Mouse (Mus musculus) right cerebral cortex, adult 2 months (tissue): ENCODE data around the gene Tmem178b.

ENCODE experiments used
- DNase-seq, 2 experiments: peaks; one replicate each; pipeline ENCODE4 v3.0.0; 2021 to 2022; ENCODE audit warnings: low spot score in 2 of 2

The Tmem178b gene

GRCm38 (mm10) chr6:40015711-40016460 lies 142.8 kb downstream of the Tmem178b start:
- DNase-seq = peak in 1 of 2 experiments; percentile 37

DNA sequence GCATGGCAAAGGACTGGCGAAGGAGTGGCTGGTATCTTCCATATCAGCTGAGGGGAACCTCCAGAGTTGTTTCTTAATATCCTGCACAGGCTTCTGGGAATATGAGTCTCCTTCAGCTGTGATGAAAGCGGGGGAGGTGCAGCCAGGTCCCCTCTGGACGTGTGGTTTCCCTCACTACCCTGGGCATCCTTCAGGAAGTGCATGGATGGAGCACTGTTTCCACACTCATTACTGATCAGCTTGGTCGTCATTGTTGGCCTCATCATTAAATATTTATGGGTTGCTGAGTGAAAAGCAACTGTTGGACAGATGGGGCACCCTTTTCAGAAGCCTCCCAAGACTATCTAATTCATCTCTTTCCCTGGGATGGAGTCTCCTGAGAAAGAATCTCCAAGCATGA lies 146.3 kb downstream of the Tmem178b start:
- DNase-seq = no peak

DNA sequence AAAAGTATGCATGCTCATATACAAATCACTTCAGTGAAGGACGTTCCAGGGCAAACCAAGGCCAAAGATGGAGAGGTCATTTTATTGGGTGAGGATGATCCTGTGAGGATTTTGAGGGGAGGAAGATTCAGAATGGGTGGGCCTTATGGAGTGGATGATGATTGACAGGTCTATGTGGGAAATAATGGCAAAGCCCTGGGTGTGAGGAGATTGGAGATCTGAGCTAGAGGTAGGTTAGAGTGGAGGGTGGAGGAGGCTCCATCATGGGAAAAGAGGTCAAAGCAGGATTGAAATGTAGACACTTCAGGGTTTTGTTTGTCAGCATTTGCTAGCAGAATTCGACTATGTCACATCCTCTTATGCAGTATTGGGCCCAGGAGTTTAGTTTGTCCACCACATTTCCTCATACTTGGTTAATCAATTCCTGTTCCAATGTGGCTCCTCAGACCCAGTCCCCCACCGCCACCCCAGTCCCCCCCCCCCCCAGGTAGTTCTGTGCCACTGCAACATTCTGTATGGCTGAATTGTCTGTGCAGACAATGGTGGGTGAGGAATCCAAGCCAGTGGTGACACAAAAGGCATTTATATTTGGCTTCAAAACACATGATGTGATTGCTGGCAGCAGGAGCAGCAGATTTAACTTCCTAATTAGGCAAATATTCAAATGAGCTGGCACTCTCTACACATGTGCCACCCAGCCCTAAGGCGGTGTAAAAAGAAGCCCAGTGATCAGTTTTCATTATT lies 150.7 kb downstream of the Tmem178b start:
- DNase-seq = peak in 1 of 2 experiments; percentile 58

GRCm38 (mm10) chr6:40024336-40024934 lies 151.4 kb downstream of the Tmem178b start:
- DNase-seq = no peak

DNA sequence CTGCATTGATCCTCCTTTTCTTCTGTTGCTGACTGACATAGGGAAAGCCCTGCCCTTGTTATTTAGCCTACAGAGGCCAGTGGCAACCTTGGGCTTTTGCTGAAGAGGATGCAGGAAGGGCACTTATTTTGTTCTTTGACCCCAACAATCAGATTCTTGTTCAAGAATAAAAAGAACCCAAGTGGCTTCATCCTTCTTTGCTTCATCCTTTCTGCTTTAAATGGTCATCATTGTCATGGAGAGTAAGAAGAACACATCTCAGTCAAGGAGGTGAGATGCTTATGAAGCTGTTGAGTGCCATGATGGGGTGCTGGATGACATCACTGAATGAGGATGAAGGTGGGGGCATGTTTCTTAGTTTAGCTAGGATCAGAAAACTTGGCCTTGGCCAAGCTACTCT lies 159.8 kb downstream of the Tmem178b start:
- DNase-seq = no peak

DNA sequence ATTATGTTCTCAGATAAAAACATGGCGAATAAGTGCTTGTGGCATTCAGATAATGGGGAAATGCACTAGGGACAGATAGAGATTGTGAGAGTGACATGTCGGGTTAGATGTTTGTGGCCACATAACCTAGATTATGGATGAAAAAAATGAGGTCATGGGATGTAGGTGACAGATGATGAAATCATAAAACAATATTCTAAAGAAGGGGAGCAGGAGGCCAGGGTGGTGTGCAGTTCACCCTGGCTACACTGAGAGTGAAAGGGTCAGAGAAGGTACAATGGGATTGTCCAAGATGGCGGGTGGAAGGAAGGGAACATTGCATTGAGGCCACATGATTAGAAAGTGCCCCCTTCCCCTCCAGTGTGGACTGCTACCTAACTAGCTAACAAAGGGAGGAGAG lies 160.9 kb downstream of the Tmem178b start:
- no peak for DNase-seq

GRCm38 (mm10) chr6:40048969-40049908 lies 176.2 kb downstream of the Tmem178b start:
- peak; percentile 71 to 79 for DNase-seq

DNA sequence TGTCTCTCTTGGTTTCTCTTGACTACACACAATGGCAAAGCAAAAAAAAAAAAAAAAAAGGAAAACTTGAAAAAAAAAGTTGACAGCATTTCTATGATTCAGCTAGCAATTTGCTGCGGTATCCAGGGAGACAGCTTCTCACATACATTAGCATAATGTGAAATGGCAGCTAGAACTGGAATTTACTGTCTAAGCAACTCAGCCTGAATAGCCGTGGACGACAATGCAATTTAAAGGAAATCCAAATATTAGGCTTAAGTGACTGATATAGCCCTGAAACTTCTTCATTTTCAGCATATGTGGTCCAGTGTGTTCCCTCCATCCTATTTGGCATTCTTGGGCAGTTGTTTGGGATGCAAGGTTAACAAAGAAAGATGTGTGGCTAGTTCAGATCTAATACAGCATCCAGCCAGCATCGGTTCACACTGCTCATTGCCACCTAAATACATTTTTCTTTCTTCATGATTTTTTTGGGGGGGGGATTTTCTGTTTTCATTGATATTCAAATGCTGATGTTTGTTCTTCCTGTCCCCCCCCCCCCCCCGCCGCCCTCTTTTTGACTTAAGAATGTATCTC lies 176.9 kb downstream of the Tmem178b start:
- no peak for DNase-seq

- no peak for DNase-seq
Measured at GRCm38 (mm10) chr6:40051698-40052097, 178.6 kb downstream of the Tmem178b start.

DNA sequence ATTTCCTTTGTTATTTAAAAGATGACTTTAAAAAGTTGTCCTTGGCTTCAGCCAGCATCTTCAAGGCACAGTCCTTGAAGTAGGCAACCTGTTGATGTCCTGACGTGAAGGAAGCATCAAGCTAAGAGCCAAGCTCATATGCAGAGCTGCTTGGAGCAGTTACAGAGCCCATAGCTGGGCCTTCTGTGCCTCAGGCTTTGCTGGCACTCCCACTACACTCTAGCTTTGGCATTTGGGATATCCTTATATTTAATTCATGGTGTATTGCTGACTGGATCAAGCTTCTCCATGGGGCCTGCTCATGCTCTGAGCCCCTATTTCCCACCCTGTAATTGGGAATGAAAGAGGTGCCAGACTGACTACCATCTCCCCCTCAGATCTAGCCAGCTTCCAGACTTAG lies 179.5 kb downstream of the Tmem178b start:
- DNase-seq = no peak

- DNase-seq = no peak
Measured at GRCm38 (mm10) chr6:40059466-40059865, 186.4 kb downstream of the Tmem178b start.

- no peak for DNase-seq
Measured at GRCm38 (mm10) chr6:40061327-40062189, 188.5 kb downstream of the Tmem178b start.

DNA sequence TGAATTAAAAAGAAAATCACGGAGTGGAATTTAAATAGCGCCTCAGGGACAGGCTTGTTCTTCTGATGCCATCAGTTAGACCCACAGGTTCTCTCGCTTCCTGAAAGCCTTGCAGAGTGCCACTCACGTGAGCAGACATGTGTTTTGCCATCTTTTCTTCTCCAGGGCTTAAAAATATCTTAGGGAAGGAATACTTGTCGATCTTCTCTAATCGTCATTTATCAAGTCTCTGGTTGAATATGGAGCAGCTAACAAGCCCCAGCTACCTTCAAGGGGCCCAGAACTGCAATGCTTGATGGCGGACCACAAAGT lies 189.1 kb downstream of the Tmem178b start:
- DNase-seq = peak in 1 of 2 experiments; percentile 45

DNA sequence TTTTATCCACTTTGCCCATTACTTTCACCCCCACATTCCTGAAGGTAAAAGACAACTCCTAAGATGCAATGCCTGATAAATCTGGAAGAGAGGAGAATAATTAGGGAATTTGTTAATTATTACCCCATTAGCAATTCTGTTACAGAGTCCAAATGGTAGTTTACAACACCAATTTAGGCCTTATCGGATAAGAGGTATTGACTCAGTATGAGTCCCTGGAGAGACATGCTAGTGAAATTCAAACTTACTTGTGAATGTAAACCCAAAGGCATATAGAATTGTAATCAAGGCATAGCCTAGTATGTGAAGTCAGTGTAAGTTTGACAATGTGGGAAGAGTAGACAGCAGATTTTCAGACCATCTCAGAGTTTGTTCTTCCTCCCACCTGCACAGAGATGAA lies 190.4 kb downstream of the Tmem178b start:
- DNase-seq = no peak

DNA sequence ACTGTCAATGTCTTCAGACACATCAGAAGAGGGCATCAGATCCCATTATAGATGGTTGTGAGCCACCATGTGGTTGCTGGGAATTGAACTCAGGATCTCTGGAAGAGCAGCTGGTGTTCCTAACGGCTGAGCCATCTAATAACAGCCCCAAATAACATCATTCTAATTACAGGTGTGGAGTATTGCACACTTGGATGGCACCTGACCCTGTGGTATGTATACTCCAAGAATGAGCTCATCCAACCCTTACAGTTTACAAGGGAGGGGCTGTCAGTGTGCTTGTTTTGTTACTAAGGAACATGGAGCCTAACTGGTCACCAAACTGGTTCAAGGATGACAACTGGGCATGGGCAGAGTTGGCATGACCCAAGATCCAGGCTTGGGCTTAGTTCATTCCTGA lies 190.8 kb downstream of the Tmem178b start:
- no peak for DNase-seq

- DNase-seq = no peak
Measured at GRCm38 (mm10) chr6:40064342-40064741, 191.3 kb downstream of the Tmem178b start.

DNA sequence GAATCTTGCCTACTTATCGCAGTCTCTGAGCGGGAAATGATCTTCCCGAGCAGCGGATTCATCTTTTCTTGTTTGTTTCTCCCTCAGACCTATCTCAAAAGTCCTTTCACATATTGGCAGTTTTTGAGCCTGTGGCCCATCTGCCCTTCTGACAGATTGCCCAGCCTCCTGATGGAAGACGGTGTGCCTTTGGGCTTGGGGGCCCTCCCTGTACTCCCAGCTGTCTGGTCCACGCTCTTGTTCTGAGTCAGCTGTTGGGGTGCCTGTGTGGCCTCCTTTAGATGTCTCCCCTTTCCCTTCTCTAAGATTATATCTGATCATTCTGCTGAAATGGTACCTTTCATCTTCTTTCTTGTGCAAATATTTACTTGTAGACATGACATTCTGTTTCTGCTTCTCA lies 195.4 kb downstream of the Tmem178b start:
- DNase-seq = no peak

DNA sequence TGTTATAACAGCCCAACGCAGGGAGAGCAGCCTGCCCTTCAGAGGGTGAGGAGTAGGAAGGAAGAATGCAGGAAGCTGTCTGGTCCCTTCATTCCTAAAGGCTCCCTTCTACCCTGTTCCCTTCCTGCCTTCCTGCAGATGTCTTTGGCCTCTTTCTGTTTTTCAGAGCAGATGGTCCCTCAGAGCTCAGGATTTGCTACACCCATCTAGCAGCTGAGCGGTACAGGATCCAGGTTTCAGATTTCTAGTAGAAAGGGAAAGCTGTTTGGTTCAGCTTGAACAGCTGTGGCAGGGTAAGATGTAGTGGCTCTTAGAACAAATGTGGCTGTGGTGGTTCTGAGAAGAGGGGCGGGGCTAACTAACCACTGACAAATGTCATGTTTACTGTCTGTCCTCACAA lies 197.9 kb downstream of the Tmem178b start:
- DNase-seq = peak; percentile 47

GRCm38 (mm10) chr6:40076089-40076488 lies 203.0 kb downstream of the Tmem178b start:
- no peak for DNase-seq

GRCm38 (mm10) chr6:40076670-40077313 lies 203.7 kb downstream of the Tmem178b start:
- DNase-seq = no peak
